Mouse (Mus musculus) liver, embryonic 16.5 days (tissue): ENCODE measurements around the gene Gm49403. TPM values are rescaled to one million over a fixed set of nuclear protein-coding genes. Genes with fewer than 3 reads are reported as not detected.

ENCODE experiments used
- ATAC-seq: fragments of 200-750 bp; cut with Nextera tagmentation; 2 replicates; pipeline ENCODE4 v1.8.0; 2017; ENCODE audit warnings: low read depth, mild to moderate bottlenecking, moderate number of reproducible peaks, moderate library complexity
- H3K27ac ChIP-seq: fragments of 300-500 bp; sonication (generic); 2 replicates; pipeline ENCODE4 v1.5.1; 2014; ENCODE audit warnings: mild to moderate bottlenecking, low read length
- H3K27me3 ChIP-seq: fragments of 300-500 bp; sonication (generic); 2 replicates; pipeline ENCODE4 v1.6.1; 2014; ENCODE audit warnings: low read depth, low read length, mixed read lengths; ENCODE audit not compliant: control insufficient read depth, insufficient read depth
- H3K36me3 ChIP-seq: fragments of 300-500 bp; sonication (generic); 2 replicates; pipeline ENCODE4 v1.6.1; 2014; ENCODE audit warnings: mild to moderate bottlenecking; ENCODE audit not compliant: control insufficient read depth, insufficient read depth
- H3K4me1 ChIP-seq: fragments of 300-500 bp; sonication (generic); 2 replicates; pipeline ENCODE4 v1.6.1; 2014; ENCODE audit warnings: low read depth, low read length, mixed read lengths; ENCODE audit not compliant: control insufficient read depth
- H3K4me2 ChIP-seq: fragments of 300-500 bp; sonication (generic); 2 replicates; pipeline ENCODE4 v1.6.1; 2014; ENCODE audit warnings: low read depth, low read length, mixed read lengths
- H3K4me3 ChIP-seq: fragments of 300-500 bp; sonication (generic); 2 replicates; pipeline ENCODE4 v1.5.1; 2014; ENCODE audit warnings: low read depth, mild to moderate bottlenecking, low read length
- H3K9ac ChIP-seq: fragments of 300-500 bp; sonication (generic); 2 replicates; pipeline ENCODE4 v1.6.1; 2014; ENCODE audit warnings: low read depth, low read length
- H3K9me3 ChIP-seq: fragments of 300-500 bp; sonication (generic); replicated peaks from 2 replicates; pipeline ENCODE4 v1.6.1; 2016; ENCODE audit warnings: low read length; ENCODE audit not compliant: control insufficient read depth
- WGBS: fragments of 180-500 bp; shearing (Covaris S2); extraction: QIAGEN DNeasy Blood & Tissue Kit; methylation state at CpG from one replicate; pipeline ENCODE4 v1.1.7; 2014; ENCODE audit not compliant: insufficient replicate concordance; 5-methylcytosine and 5-hydroxymethylcytosine counted together
- polyA plus RNA-seq: library from polyadenylated mRNA; unstranded; fragments of >200 nt; fragmentation: Nextera tagmentation; extraction: Ambion mirVana; gene quantifications from 2 replicates; pipeline ENCODE4 v1.2.1, GENCODE M21; 2015

Gene Gm49403
- polyA plus RNA-seq, 1 experiment from 2014 or later: not detected

DNA sequence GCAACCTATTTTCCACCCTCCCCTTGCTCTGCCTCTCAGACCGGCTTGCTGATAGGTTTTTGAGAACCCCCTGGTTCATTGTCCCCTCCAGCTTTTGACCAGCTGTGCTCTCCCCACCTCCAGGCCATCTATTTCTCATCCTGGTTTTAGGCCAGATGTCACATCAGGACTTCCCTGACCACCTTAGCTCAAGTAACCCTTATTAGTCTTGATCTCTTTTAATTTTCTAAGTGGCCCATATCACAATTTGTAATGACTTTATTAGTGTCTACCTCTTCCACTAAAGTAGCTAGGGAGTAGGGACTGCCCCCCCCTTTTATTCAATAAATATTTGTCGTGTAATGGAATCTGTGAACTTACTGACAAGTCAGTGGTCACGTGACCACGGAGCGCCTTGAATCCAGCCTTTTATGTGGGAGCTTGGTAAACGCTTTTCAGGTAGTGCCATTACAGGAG lies 37.1 kb downstream of the Gm49403 start:
- H3K4me1 ChIP-seq: peaks cover 16% of the 10 kb centered on the region
- no peak for ATAC-seq
- under 1% methylated on average over 6 of the region's 6 CpGs for WGBS
- H3K4me2 ChIP-seq: peak overlapping the region; percentile 92
- H3K27ac ChIP-seq: peak overlapping the region; percentile 96
- peaks cover 5% of the 10 kb centered on the region for H3K36me3 ChIP-seq
- peak overlapping the region; percentile 87 for H3K4me3 ChIP-seq
- H3K9ac ChIP-seq: peak overlapping the region; percentile 90
- H3K9me3 ChIP-seq: no peaks in the 10 kb centered on the region
- H3K27me3 ChIP-seq: no peaks in the 10 kb centered on the region

DNA sequence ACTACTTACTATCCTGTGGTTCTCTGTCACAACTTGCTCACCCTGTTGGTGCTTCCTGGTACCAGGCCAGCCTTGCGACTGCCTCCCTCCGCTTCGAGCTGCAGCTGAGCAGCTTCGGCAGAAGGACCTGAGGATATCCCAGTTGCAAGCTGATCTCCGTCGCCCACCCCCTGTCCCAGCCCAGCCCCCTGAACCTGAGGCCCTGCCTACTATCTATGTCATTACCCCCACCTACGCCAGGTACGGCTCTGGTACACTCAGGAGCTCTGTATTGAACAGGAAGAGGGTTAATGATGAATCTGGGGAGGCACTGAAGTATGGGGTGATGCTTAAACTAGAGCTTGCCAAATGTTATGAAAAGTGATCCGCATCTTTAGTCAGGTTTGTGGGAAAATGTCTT lies 38.0 kb downstream of the Gm49403 start:
- Histone ChIP-seq H3K4me1 (peaks cover 19% of the 10 kb centered on the region), H3K4me3 (peak overlapping the region; percentile 87), H3K9me3 (no peaks in the 10 kb centered on the region), H3K9ac (peak overlapping the region; percentile 90; the same call in 1 of the 2 replicates), H3K36me3 (no peaks in the 10 kb centered on the region; the same call in 1 of the 2 replicates), H3K4me2 (peak overlapping the region; percentile 92), H3K27me3 (no peaks in the 10 kb centered on the region), H3K27ac (peak overlapping the region; percentile 96; the same call in 1 of the 2 replicates)
- WGBS: 73% methylated on average over 9 of the region's 9 CpGs
- ATAC-seq: no peak

DNA sequence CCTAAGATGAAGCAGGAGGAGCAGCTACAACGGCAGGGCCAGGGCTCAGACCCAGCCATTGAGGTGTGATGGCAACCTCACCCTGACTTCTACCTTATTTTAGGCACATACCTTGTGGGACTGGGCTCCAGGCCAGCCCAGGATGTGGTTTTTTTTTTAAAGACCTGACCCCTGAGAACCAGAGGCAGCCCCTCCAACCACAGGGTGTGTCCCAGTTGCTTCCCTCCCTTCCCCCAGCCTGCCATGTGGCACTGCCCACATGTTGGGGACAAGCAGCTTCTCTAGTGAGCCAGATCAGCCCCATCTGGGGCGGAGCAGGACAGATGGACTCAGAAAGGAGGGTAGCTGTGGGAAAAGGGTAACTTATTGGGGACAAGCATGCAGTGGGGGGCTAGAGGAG lies 43.0 kb downstream of the Gm49403 start:
- Histone ChIP-seq H3K4me2 (no peak overlapping the region), H3K9ac (no peak overlapping the region), H3K4me1 (peaks cover 46% of the 10 kb centered on the region), H3K27me3 (no peaks in the 10 kb centered on the region), H3K27ac (no peak overlapping the region), H3K9me3 (no peaks in the 10 kb centered on the region), H3K36me3 (no peaks in the 10 kb centered on the region), H3K4me3 (no peak overlapping the region)
- WGBS: 46% methylated on average over 2 of the region's 2 CpGs
- no peak for ATAC-seq

DNA sequence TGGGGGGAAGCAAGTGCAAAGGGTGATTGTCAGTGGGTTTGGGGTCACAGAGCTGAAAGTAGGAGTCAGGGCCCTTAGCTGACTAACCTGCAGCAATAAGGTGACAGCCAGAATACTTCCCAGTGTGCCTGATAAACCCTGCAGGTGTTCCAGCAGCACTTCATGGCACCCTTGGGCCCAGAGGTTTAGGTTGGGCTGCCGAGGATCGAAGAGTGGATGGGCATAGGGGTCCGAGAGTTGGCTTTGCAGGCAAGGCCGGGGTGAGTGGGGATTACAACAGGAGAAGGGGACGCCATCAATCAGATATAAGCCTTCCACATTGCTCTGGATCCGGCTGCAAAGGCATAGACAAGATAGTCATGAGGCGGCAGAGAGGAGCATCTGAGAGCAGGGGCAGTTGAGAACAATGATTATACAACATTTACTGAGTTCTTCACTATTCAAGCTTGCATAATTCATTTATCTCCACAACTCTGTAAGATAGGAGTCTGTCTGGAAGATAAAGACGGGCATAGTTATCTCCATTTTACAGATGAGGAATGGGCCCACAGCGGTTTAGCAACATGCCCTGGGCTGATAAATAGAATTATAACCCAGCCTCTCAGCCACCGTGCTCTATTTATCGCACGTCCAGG lies 44.3 kb downstream of the Gm49403 start:
- 27% methylated on average over 12 of the region's 12 CpGs for WGBS
- Histone ChIP-seq H3K4me1 (peaks cover 43% of the 10 kb centered on the region), H3K9me3 (no peaks in the 10 kb centered on the region), H3K9ac (peak overlapping the region; percentile 1; the same call in 1 of the 2 replicates), H3K4me3 (peak overlapping the region; percentile 90), H3K36me3 (no peaks in the 10 kb centered on the region), H3K27me3 (no peaks in the 10 kb centered on the region), H3K27ac (peak overlapping the region; percentile 91), H3K4me2 (peak overlapping the region; percentile 99)
- ATAC-seq: peak; percentile 37

DNA sequence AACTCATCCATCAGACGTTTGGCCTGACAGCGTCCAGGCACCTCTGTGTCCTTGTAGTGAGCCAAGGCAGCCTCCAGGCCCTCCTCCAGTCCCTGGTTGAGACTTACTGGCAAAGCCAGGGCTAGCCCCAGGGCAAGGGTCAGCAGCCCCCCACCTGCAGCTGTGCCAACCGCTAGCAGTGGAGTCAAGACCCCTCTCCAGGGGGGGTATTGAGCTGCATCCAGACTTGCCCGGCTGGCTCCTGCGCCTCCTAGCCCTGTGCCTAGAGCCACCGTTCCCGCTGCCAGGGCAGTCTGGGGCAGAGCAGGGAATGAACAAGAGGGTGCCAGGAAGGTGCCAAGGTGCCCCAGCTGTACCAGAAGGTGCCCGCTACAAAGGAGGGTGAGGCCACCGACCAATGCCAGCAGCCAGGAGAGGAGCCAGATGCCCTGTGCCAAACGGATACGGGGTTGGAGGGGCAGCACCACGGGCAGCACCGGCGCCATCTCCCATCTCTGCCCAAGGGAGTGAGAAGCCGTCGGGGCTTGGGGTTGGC lies 45.0 kb downstream of the Gm49403 start:
- peaks cover 2% of the 10 kb centered on the region; the same call in 1 of the 2 replicates for H3K36me3 ChIP-seq
- H3K9ac ChIP-seq: peak overlapping the region; percentile 88
- H3K27ac ChIP-seq: peak overlapping the region; percentile 91
- peak overlapping the region; percentile 99 for H3K4me2 ChIP-seq
- H3K4me1 ChIP-seq: peaks cover 41% of the 10 kb centered on the region
- H3K4me3 ChIP-seq: peak overlapping the region; percentile 90
- WGBS: 30% methylated on average over 16 of the region's 16 CpGs
- H3K9me3 ChIP-seq: no peaks in the 10 kb centered on the region
- ATAC-seq: peak; percentile 0; the same call in 1 of the 2 replicates
- no peaks in the 10 kb centered on the region for H3K27me3 ChIP-seq

DNA sequence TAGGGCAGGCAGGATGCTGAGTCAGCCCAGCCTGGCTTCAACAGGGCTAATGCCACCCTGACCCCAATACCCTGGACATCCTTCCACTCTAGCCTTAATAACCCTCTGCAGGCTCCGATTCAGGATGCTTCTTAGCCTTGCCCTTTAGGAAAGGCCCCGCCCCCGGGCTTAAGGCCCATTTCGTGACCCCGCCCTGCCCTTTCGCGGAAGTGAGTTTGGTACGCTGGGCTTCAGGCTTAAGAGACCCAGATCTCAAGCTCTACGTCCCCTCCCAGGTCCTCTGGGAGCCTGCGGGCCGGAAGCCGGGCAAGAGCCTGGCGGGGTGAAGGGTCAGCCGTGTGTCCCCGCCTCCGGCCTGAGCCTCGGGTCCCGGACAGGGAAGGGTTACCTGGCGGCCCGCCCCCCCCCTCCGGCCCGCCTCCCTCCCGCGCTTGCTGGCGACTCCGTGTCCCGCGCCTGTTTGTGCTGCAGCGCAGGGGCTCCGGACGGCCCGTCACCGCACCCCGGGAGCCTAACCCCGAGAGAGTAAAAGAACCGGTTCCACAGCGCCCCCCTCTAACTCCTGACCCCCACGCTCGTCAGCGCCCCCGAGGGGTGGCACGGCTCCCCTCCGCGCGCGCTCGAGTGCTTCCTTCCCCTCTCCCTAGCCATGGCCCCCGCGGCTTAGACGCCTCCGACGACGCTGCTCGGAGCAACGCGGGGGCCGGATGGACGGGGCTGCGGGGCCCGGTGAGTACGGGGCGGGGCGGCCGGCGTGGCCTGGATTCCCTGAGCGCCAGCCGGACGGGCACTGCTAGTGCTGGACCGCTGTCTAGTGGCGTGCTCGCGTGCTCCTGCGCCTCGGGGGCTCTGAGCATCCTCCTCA lies 45.7 kb downstream of the Gm49403 start, which contains the start of the genes Rom1 and Eml3:
Gene Rom1, minus strand, starts transcription at position 133 of the 865 bp plus-strand sequence.
Gene Eml3, plus strand, starts transcription at position 329 of the 865 bp plus-strand sequence.
- H3K27ac ChIP-seq: peak within 1 kb of the TSS; percentile 91
- WGBS: under 1% methylated on average over 70 of the region's 74 CpGs
- H3K27me3 ChIP-seq: no peaks in the 10 kb centered on the region
- H3K4me3 ChIP-seq: peak within 1 kb of the TSS; percentile 90
- peaks cover 41% of the 10 kb centered on the region for H3K4me1 ChIP-seq
- peak within 1 kb of the TSS; percentile 88 for H3K9ac ChIP-seq
- H3K4me2 ChIP-seq: peak within 1 kb of the TSS; percentile 99
- H3K36me3 ChIP-seq: peaks cover 5% of the 10 kb centered on the region; the same call in 1 of the 2 replicates
- peak; percentile 76 for ATAC-seq
- H3K9me3 ChIP-seq: no peaks in the 10 kb centered on the region

DNA sequence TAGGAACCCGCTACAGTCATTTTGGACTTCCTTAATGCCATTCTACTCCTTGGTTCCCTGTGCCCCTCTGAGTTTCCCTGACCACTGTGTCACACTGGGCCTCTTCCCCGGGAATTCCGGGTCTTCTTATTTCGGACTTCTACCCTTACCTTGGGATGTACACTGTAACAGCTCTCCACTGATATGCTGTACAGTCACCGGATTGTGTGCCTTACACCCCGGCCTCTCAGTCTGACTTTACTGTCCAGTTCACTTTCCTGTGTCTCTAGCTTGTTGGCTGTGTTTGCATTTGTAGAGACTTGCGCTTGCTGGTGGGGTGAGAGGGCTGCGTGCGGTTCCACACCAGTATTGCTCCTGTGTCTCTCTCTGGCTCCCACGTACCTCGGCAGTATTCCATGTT lies 46.4 kb downstream of the Gm49403 start:
- ATAC-seq: no peak
- 6% methylated on average over 11 of the region's 11 CpGs for WGBS
- peak overlapping the region; percentile 88 for H3K9ac ChIP-seq
- H3K27me3 ChIP-seq: no peaks in the 10 kb centered on the region
- H3K4me1 ChIP-seq: peaks cover 41% of the 10 kb centered on the region
- peaks cover 5% of the 10 kb centered on the region; the same call in 1 of the 2 replicates for H3K36me3 ChIP-seq
- H3K4me2 ChIP-seq: peak overlapping the region; percentile 99
- no peaks in the 10 kb centered on the region for H3K9me3 ChIP-seq
- peak overlapping the region; percentile 90 for H3K4me3 ChIP-seq
- H3K27ac ChIP-seq: peak overlapping the region; percentile 91

DNA sequence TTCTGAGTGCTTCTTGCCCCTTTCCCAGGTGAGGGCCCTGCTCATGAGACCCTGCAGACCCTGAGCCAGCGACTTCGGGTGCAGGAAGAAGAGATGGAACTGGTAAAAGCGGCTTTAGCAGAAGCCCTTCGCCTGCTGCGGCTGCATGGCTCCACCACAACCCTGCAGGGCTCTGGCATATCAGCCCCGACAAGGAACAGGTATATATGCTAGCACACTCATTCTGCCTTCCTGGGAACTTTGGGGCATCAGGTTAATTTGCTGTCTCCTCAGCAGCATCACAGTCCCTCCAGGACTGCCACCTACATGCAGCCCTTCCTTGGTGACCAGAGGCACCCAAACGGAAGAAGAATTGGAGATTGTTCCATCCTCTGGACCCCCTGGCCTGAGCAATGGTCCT lies 47.0 kb downstream of the Gm49403 start:
- Histone ChIP-seq H3K36me3 (peaks cover 5% of the 10 kb centered on the region; the same call in 1 of the 2 replicates), H3K27me3 (no peaks in the 10 kb centered on the region), H3K4me3 (peak overlapping the region; percentile 90), H3K9ac (peak overlapping the region; percentile 88), H3K4me2 (peak overlapping the region; percentile 99), H3K9me3 (no peaks in the 10 kb centered on the region), H3K27ac (no peak overlapping the region), H3K4me1 (peaks cover 41% of the 10 kb centered on the region)
- ATAC-seq: no peak
- 75% methylated on average over 7 of the region's 7 CpGs for WGBS
